Mouse (Mus musculus) spleen, postnatal 4 days (tissue): ENCODE results near the gene Terb2.
"Not testable (repeated sequence)": the region's sequence is repeated elsewhere in the genome, so short reads cannot be mapped to it uniquely, and the experiment has no call there.

Experiments
- DNase-seq, 2 experiments: peaks; one replicate each; pipeline ENCODE4 v3.0.0; 2022; ENCODE audit warnings: low spot score in 2 of 2

Terb2 gene

GRCm38 (mm10) chr2:122161542-122161941, 24.5 kb upstream of the Terb2 start:
- DNase-seq, result peak in 1 of 2 experiments; percentile 38

- no peak for DNase-seq
Observed at GRCm38 (mm10) chr2:122162529-122162928, 23.5 kb upstream of the Terb2 start.

- DNase-seq, result peak in 1 of 2 experiments; percentile 43
Observed at GRCm38 (mm10) chr2:122163430-122164195, 22.5 kb upstream of the Terb2 start.

GRCm38 (mm10) chr2:122164293-122164692, 21.8 kb upstream of the Terb2 start:
- peak in 1 of 2 experiments; percentile 54 for DNase-seq

GRCm38 (mm10) chr2:122171292-122171691, 14.8 kb upstream of the Terb2 start:
- no peak for DNase-seq

- DNase-seq, result no peak
Observed at GRCm38 (mm10) chr2:122172188-122172587, 13.9 kb upstream of the Terb2 start.

GRCm38 (mm10) chr2:122180051-122180822, 5.8 kb upstream of the Terb2 start:
- DNase-seq, result no peak

GRCm38 (mm10) chr2:122185086-122185485, 986 bp upstream of the Terb2 start:
- DNase-seq, result no peak

GRCm38 (mm10) chr2:122186751-122187150, 679 bp downstream of the Terb2 start:
- DNase-seq, result no peak

GRCm38 (mm10) chr2:122191849-122192248, 5.8 kb downstream of the Terb2 start:
- no peak for DNase-seq

GRCm38 (mm10) chr2:122194509-122194929, 8.4 kb downstream of the Terb2 start:
- no peak for DNase-seq

GRCm38 (mm10) chr2:122201501-122201900, 15.4 kb downstream of the Terb2 start:
- DNase-seq, result no peak

- DNase-seq, result no peak
Observed at GRCm38 (mm10) chr2:122206440-122207107, 20.5 kb downstream of the Terb2 start.

- DNase-seq, result no peak
Observed at GRCm38 (mm10) chr2:122210534-122211228, 24.6 kb downstream of the Terb2 start.

- DNase-seq, result not testable (repeated sequence)
Observed at GRCm38 (mm10) chr2:122217075-122217474, 31.0 kb downstream of the Terb2 start.

GRCm38 (mm10) chr2:122218234-122218633, 32.2 kb downstream of the Terb2 start:
- DNase-seq, result no peak

GRCm38 (mm10) chr2:122221378-122221777, 35.3 kb downstream of the Terb2 start:
- no peak for DNase-seq

- no peak for DNase-seq
Observed at GRCm38 (mm10) chr2:122221798-122222197, 35.7 kb downstream of the Terb2 start.

GRCm38 (mm10) chr2:122222272-122222671, 36.2 kb downstream of the Terb2 start:
- no peak for DNase-seq

- DNase-seq, result no peak
Observed at GRCm38 (mm10) chr2:122223654-122224053, 37.6 kb downstream of the Terb2 start.

- DNase-seq, result no peak
Observed at GRCm38 (mm10) chr2:122230395-122230794, 44.3 kb downstream of the Terb2 start.

- DNase-seq, result no peak
Observed at GRCm38 (mm10) chr2:122231616-122232015, 45.5 kb downstream of the Terb2 start.
